8 mouse cellular contexts compared by ENCODE assay signal in the genomic region with DNA sequence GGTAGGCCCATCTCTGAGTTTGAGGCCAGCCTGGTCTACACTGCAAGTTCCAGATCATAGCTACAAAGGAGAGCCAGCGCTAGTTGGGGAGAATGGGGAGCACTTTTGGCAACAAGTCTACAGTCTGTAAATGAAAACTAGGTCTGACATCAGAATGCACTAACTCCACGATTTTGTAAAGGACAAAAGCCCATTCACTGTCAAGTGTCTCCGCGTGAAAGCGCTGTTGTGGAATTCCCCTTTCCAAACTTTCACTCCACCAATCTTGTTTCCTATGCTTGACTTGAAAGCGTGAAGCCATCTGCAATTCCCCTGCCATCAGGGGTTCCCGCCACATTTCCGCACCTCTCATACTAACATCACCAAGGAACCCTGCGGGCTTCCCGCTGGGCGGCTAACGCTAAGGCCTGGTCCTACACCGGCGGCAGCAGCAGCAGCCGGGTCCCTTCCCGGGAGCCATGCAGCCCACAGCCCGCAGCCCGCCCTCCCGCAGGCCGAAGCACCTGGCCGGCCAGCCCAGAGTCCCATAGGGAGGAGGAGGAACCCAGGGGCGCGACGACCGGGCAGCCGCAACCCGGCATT. TPM values are rescaled to one million over a fixed set of nuclear protein-coding genes. Genes with fewer than 3 reads are reported as not detected.
DNase-seq lines count a peak whose midpoint lies in the region; ATAC-seq and TF ChIP-seq lines count a peak whose summit lies in the region.

No protein-coding gene starts in this region.

- under 1% methylated on average over 26 of the region's 27 CpGs for WGBS in kidney, postnatal 0 days
- under 1% methylated on average over 27 of the region's 27 CpGs for WGBS in hindbrain, embryonic 15.5 days
- WGBS in midbrain, embryonic 11.5 days: 1% methylated on average over 27 of the region's 27 CpGs

- no peak for TF ChIP-seq CTCF in kidney, postnatal 0 days (IDR thresholded peaks at IDR 0.05; ENCODE audit: low read depth)
- TF ChIP-seq CTCF in ES-Bruce4 (IDR thresholded peaks at IDR 0.05; ENCODE audit: low read depth, low read length): no peak

- H3K27ac ChIP-seq in kidney, postnatal 0 days: peak overlapping the region; percentile 92
- peak overlapping the region; percentile 68 for H3K27ac ChIP-seq in ES-Bruce4 (ENCODE audit: insufficient read depth, low read length)
- peak overlapping the region; percentile 95 for H3K27ac ChIP-seq in hindbrain, embryonic 15.5 days (replicated peaks)
- peak overlapping the region; percentile 95 for H3K27ac ChIP-seq in midbrain, embryonic 11.5 days (ENCODE audit: low read depth, low read length)

- H3K4me2 ChIP-seq in kidney, postnatal 0 days (ENCODE audit: low read length): peak overlapping the region; percentile 84
- peak overlapping the region; percentile 76 for H3K4me2 ChIP-seq in hindbrain, embryonic 15.5 days
- H3K4me2 ChIP-seq in midbrain, embryonic 11.5 days: peak overlapping the region; percentile 80

- H3K9ac ChIP-seq in kidney, postnatal 0 days (ENCODE audit: low read depth, low read length): peak overlapping the region; percentile 94
- H3K9ac ChIP-seq in ES-Bruce4 (ENCODE audit: low read depth, poor library complexity, severe bottlenecking): peak overlapping the region; percentile 94
- H3K9ac ChIP-seq in hindbrain, embryonic 15.5 days: peak overlapping the region; percentile 92
- H3K9ac ChIP-seq in midbrain, embryonic 11.5 days (ENCODE audit: low read length): peak overlapping the region; percentile 99

- no peaks in the 10 kb centered on the region for H3K36me3 ChIP-seq in kidney, postnatal 0 days (ENCODE audit: insufficient read depth, low read length)
- no peaks in the 10 kb centered on the region for H3K36me3 ChIP-seq in ES-Bruce4 (ENCODE audit: control insufficient read depth, insufficient read depth, low read length, poor library complexity, severe bottlenecking)
- H3K36me3 ChIP-seq in hindbrain, embryonic 15.5 days: no peaks in the 10 kb centered on the region
- no peaks in the 10 kb centered on the region for H3K36me3 ChIP-seq in midbrain, embryonic 11.5 days (ENCODE audit: control insufficient read depth, insufficient read depth, low read length)

- no peak for TF ChIP-seq EP300 in ES-Bruce4 (IDR thresholded peaks at IDR 0.05; ENCODE audit: insufficient read depth, low read depth, low read length)

- no peaks in the 10 kb centered on the region for H3K9me3 ChIP-seq in kidney, postnatal 0 days (replicated peaks; ENCODE audit: low read length)
- H3K9me3 ChIP-seq in ES-Bruce4 (replicated peaks; ENCODE audit: control insufficient read depth, insufficient read depth, low read length, poor library complexity, severe bottlenecking): no peaks in the 10 kb centered on the region
- H3K9me3 ChIP-seq in hindbrain, embryonic 15.5 days: no peaks in the 10 kb centered on the region
- no peaks in the 10 kb centered on the region for H3K9me3 ChIP-seq in midbrain, embryonic 11.5 days (ENCODE audit: control insufficient read depth, low read length)

- H3K4me1 ChIP-seq in kidney, postnatal 0 days (replicated peaks; ENCODE audit: insufficient read depth, low read length): no peaks in the 10 kb centered on the region
- H3K4me1 ChIP-seq in ES-Bruce4 (ENCODE audit: control insufficient read depth, insufficient read depth, low read length): no peaks in the 10 kb centered on the region
- H3K4me1 ChIP-seq in hindbrain, embryonic 15.5 days (replicated peaks): peaks cover 23% of the 10 kb centered on the region
- peaks cover 11% of the 10 kb centered on the region; the same call in 1 of the 2 replicates for H3K4me1 ChIP-seq in midbrain, embryonic 11.5 days (ENCODE audit: control insufficient read depth, insufficient read depth, low read length)

- peak overlapping the region; percentile 88 for H3K4me3 ChIP-seq in kidney, postnatal 0 days (replicated peaks; ENCODE audit: low read depth, low read length)
- H3K4me3 ChIP-seq in ES-Bruce4 (ENCODE audit: low read depth, low read length): peak overlapping the region; percentile 83
- H3K4me3 ChIP-seq in hindbrain, embryonic 15.5 days: peak overlapping the region; percentile 82
- H3K4me3 ChIP-seq in midbrain, embryonic 11.5 days (ENCODE audit: low read depth, low read length): peak overlapping the region; percentile 83

- DNase-seq in kidney, postnatal 0 days (ENCODE audit: low spot score): peak; percentile 56
- no peak for DNase-seq in kidney, postnatal 4 days
- DNase-seq in c-Kit-positive CD71-positive TER-119-positive erythroid progenitor cells, embryonic 14.5 days (ENCODE audit: low spot score): peak; percentile 49
- no peak for DNase-seq in midbrain, embryonic 11.5 days (ENCODE audit: low spot score, missing footprints)
- no peak for DNase-seq in cerebellum, adult 11-12 months
- DNase-seq in testis, postnatal 14 days (ENCODE audit: low spot score): no peak

- no peak; the same call in 1 of the 2 replicates for ATAC-seq in kidney, postnatal 0 days (replicated peaks; ENCODE audit: low FRiP score, low read depth)
- no peak; the same call in 1 of the 2 replicates for ATAC-seq in hindbrain, embryonic 15.5 days (ENCODE audit: low FRiP score, low read depth)
- peak; percentile 83 for ATAC-seq in midbrain, embryonic 11.5 days (ENCODE audit: low FRiP score)

- no peaks in the 10 kb centered on the region for H3K27me3 ChIP-seq in kidney, postnatal 0 days (ENCODE audit: insufficient read depth, low read length)
- no peaks in the 10 kb centered on the region for H3K27me3 ChIP-seq in ES-Bruce4 (ENCODE audit: control insufficient read depth, insufficient read depth, low read length, poor library complexity, severe bottlenecking)
- no peaks in the 10 kb centered on the region for H3K27me3 ChIP-seq in hindbrain, embryonic 15.5 days
- no peaks in the 10 kb centered on the region for H3K27me3 ChIP-seq in midbrain, embryonic 11.5 days (ENCODE audit: control insufficient read depth, insufficient read depth, low read length)

- TF ChIP-seq POLR2A in ES-Bruce4 (IDR thresholded peaks at IDR 0.05; ENCODE audit: insufficient read depth, low read length): no peak

RNA-seq across cellular contexts. Expression of a gene that starts 0.6 kb away (rescaled TPM):
- polyA plus RNA-seq in kidney, postnatal 0 days (2015; fragmentation: Nextera tagmentation; extraction: Ambion mirVana): 213 and 222 TPM in 2 replicates
- polyA plus RNA-seq in ES-Bruce4 (2011; ENCODE audit: insufficient read depth, insufficient read length, low read depth, missing spikeins): 76.4 and 87.9 TPM in 2 replicates
- polyA plus RNA-seq in hindbrain, embryonic 15.5 days (2015; fragmentation: Nextera tagmentation; extraction: Ambion mirVana): 152 and 174 TPM in 2 replicates
- polyA plus RNA-seq in midbrain, embryonic 11.5 days (2014; fragmentation: Nextera tagmentation; extraction: Ambion mirVana): 167 and 182 TPM in 2 replicates

RNA-seq across cellular contexts. Expression of a gene that starts 0.8 kb away (rescaled TPM):
- polyA plus RNA-seq in kidney, postnatal 0 days (2015; fragmentation: Nextera tagmentation; extraction: Ambion mirVana): 52.1 and 53.4 TPM in 2 replicates
- 20.9 and 23.5 TPM in 2 replicates for polyA plus RNA-seq in ES-Bruce4 (2011; ENCODE audit: insufficient read depth, insufficient read length, low read depth, missing spikeins)
- 38.4 and 40.6 TPM in 2 replicates for polyA plus RNA-seq in hindbrain, embryonic 15.5 days (2015; fragmentation: Nextera tagmentation; extraction: Ambion mirVana)
- 53.1 and 62.0 TPM in 2 replicates for polyA plus RNA-seq in midbrain, embryonic 11.5 days (2014; fragmentation: Nextera tagmentation; extraction: Ambion mirVana)

Comparison
In these comparisons a context has a peak if more than half of its experiments do, and no peak if none do; other contexts are left out.
1. DNase-seq: peak in kidney, postnatal 0 days (single experiment) and c-Kit-positive CD71-positive TER-119-positive erythroid progenitor cells, embryonic 14.5 days (single experiment); none in kidney, postnatal 4 days (0 of 2), midbrain, embryonic 11.5 days (single experiment), cerebellum, adult 11-12 months (single experiment) and testis, postnatal 14 days (single experiment).
2. Peak in every context shown above with its lines, with median percentiles within 50 percentile points of each other: H3K27ac ChIP-seq, H3K4me2 ChIP-seq, H3K4me3 ChIP-seq and H3K9ac ChIP-seq.